Mouse (Mus musculus): ENCODE measurements around the gene Mfap1b.

Mfap1b gene

DNA sequence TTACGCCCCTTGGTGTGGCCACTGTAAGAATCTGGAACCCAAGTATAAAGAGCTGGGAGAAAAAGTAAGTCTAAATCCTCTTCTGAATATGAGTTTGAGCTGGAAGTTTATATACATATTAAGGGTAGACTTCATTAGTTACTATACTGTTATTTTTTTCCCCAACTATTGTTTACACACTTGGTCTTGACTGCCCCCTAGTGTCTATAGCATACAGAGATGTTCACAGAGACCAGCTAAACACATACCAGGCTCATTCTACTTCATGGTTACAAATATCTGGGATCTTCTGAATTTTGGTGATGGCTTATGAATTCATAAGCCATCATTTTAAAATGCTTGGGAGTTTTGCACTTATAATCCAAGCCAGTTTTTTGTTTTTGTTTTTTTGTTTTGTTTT is 39.0 kb downstream of the Mfap1b start:
- no peak for DNase-seq (ENCODE audit: low spot score in 2 of 2)

GRCm38 (mm10) chr2:121425890-121426289 is 48.0 kb downstream of the Mfap1b start:
- no peak for DNase-seq (ENCODE audit: low spot score in 2 of 2)

GRCm38 (mm10) chr2:121423166-121423565 is 50.7 kb downstream of the Mfap1b start:
- no peak for DNase-seq (ENCODE audit: low spot score in 2 of 2)

DNA sequence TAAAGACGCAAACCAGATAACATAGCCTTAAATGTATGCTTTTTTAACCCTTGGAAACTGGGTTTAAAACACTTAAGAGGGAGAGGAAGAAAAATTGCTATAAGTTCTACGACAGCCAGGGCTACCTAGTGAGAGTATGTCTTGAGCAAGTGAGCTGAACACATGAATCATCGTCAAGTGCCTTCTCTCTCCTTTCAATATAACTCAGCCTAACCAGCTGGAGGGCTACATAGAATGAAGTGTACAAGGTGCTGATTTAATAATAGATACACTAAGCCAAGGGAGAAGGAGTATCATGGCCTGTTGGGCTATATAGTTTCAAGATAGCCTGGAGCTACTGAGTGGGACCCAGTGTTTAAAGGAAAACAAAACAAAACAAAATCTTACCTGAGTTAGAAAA is 55.4 kb downstream of the Mfap1b start:
- DNase-seq (ENCODE audit: low spot score in 2 of 2) = no peak

DNA sequence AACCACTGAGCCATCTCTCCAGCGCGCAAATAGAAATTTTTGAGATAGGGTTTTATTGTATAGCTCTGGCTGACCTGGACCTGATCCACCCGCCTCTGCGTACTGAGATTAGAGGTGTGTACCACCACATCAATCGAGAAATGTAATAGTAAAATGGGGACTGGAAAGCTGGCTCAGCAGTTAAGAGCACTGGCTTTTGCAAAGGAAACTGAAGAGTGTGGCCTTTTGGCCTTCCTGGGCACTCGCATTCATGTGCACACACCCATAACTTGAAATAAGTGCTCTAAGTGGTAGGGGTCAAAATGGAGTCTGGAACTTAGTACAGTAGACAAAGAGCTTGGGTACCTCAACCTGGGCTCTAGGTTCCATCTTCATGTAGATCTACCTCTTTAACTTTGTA is 57.5 kb downstream of the Mfap1b start:
- no peak for DNase-seq (ENCODE audit: low spot score in 2 of 2)

DNA sequence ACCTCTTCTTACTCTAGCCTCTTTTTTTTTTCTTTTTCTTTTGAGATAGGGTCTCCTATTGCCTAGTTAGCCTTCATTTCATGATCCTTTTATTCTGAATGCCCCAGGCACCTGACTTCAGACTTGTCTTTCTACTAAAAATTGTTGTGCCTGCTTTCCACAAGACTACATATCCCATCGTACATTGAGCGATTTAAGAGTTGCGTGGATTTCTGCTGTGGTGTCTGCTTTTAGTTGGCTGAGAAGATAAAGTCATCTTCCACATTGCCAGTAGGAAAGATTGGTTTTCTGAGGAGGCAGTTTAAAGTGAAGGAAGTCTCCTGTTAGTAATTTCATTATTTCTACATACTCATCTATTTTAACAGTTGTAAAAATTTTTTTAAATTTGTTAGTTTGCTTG is 58.3 kb downstream of the Mfap1b start:
- no peak for DNase-seq (ENCODE audit: low spot score in 2 of 2)

GRCm38 (mm10) chr2:121415103-121415502 is 58.8 kb downstream of the Mfap1b start:
- DNase-seq (ENCODE audit: low spot score in 2 of 2) = no peak

- DNase-seq (ENCODE audit: low spot score in 2 of 2) = peak; percentile 27 to 58
Measured at GRCm38 (mm10) chr2:121414139-121414685, 59.7 kb downstream of the Mfap1b start.

DNA sequence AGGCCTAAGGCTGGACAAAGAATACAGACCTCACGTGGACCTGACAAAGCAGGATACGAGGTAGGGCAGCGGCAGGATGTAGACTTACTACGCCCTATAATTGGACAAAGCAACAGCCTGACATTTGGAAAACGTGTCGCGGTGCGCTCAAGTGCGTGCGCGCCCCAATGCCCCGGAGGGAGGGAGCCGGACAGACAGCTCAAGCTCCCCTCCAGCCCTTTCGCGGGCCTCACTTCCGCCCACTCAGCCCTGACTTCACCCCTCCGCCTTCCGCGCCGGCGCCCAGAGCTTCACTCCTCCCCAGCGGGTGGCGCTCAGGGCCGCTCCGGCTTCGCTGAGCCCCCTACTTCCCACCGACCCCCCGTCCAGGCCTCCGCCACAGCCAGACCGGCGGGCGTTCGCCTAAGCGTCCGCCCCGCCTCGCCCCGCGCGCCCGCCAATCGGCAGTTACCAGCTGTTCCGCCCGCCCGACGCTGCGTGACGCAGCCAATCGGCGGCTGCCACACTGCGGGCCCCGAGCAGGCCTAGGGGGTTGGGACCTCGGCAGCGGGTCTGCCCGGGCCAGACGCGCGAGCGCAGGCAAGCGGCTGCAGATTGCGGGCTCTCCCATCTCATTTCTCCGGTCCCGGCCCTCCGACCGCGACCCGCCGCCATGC is 60.4 kb downstream of the Mfap1b start, which contains the start of the genes Pdia3 and Catsper2:
Pdia3 (plus strand) TSS at position 389 of the 656 bp plus-strand sequence.
Catsper2 (minus strand) TSS at position 406 of the 656 bp plus-strand sequence.
- peak; percentile 94 to 96 for DNase-seq (ENCODE audit: low spot score in 2 of 2)

DNA sequence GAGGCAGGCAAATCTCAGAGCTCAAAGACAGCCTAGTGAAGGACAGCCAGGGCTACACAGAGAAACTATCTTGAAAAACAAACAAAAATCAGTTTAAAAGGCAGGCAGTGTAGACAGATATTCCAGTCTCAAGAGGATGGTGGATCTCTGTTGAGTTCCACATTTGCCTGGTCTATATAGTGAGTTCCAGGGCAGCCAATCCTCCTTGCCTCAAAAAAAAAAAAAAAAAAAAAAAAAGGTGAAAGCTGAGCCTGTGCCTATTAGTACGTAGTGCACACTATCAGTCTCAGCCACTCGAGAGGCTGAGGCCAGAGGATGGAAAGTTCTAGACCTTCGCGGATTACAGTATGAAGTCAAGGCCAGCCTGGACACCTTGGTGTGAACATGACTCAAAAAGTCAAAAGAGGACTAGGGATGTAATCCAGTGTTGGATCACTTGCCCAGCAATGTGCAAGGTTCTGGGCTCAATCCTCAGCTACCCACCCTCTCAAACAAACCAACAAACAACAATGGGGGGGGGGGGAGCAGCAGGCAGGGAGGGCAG is 61.0 kb downstream of the Mfap1b start:
- DNase-seq (ENCODE audit: low spot score in 2 of 2) = peak in 1 of 2 experiments; percentile 12

Data from frontal cortex, postnatal 10 days (tissue).